Mouse (Mus musculus): Measurements from ENCODE around the gene Lck. TPM values are rescaled to one million over a fixed set of nuclear protein-coding genes. Genes with fewer than 3 reads are reported as not detected.

Lck gene
- total RNA-seq, 2 experiments from 2014 or later = 0.37 to 0.44 TPM

Small RNAs within 50 kb of the gene (microRNA-seq; reads per million reads assigned to microRNA genes)
- 0 reads per million in 2 experiments for gene Mir8119

Other genes with a start within 250 kb of the Lck start
- gene Rbbp4, start 238.3 kb downstream of the Lck start, total RNA-seq (2021) = 10 to 100 TPM; 66.0 to 67.2 TPM
- 10 to 100 TPM; 24.0 to 25.1 TPM for gene Zbtb8os, start 237.9 kb downstream of the Lck start, total RNA-seq (2021)
- gene Zbtb8a, start 195.5 kb downstream of the Lck start, total RNA-seq (2021) = 1 to 10 TPM; 2.4 to 2.9 TPM
- not detected for gene Zbtb8b, start 132.8 kb downstream of the Lck start, total RNA-seq (2021)
- gene Bsdc1, start 112.1 kb downstream of the Lck start, total RNA-seq (2021) = 10 to 100 TPM; 22.2 to 32.6 TPM
- gene Tssk3, start 82.6 kb downstream of the Lck start, total RNA-seq (2021) = not detected
- not detected for gene Fam229a, start 82.5 kb downstream of the Lck start, total RNA-seq (2021)
- gene Marcksl1, start 60.1 kb downstream of the Lck start, total RNA-seq (2021) = 10 to 100 TPM in 1 of 2 experiments, 1 to 10 TPM in 1; 9.2 to 14.4 TPM
- 10 to 100 TPM; 14.9 to 16.9 TPM for gene Hdac1, start 30.9 kb downstream of the Lck start, total RNA-seq (2021)
- gene Fam167b, start 4.9 kb upstream of the Lck start, total RNA-seq (2021) = under 1 TPM; 0.62 to 0.66 TPM
- 100 to 1,000 TPM; 135 to 141 TPM for gene Eif3i, start 27.0 kb upstream of the Lck start, total RNA-seq (2021)
- 10 to 100 TPM; 33.6 to 35.8 TPM for gene Tmem234, start 27.0 kb upstream of the Lck start, total RNA-seq (2021)
- 1 to 10 TPM; 1.0 to 1.8 TPM for gene Dcdc2b, start 40.6 kb upstream of the Lck start, total RNA-seq (2021)
- gene Iqcc, start 45.5 kb upstream of the Lck start, total RNA-seq (2021) = 10 to 100 TPM; 10.4 to 11.8 TPM
- 10 to 100 TPM; 58.0 to 66.8 TPM for gene Ccdc28b, start 50.3 kb upstream of the Lck start, total RNA-seq (2021)
- 10 to 100 TPM; 25.5 to 28.6 TPM for gene Txlna, start 67.4 kb upstream of the Lck start, total RNA-seq (2021)
- 10 to 100 TPM; 62.8 to 64.2 TPM for gene Kpna6, start 99.1 kb upstream of the Lck start, total RNA-seq (2021)
- 1 to 10 TPM; 1.9 to 3.7 TPM for gene Tmem39b, start 123.2 kb upstream of the Lck start, total RNA-seq (2021)
- 10 to 100 TPM; 31.7 to 34.7 TPM for gene Khdrbs1, start 168.7 kb upstream of the Lck start, total RNA-seq (2021)
- 100 to 1,000 TPM; 515 to 580 TPM for gene Ptp4a2, start 237.6 kb upstream of the Lck start, total RNA-seq (2021)